Mouse (Mus musculus) heart, postnatal 14 days (tissue): Measurements from ENCODE around the gene Slc16a7. TPM values are rescaled to one million over a fixed set of nuclear protein-coding genes. Genes with fewer than 3 reads are reported as not detected.

Experiments used
- DNase-seq, 2 experiments: peaks; one replicate each; pipeline ENCODE4 v3.0.0; 2021 to 2022
- intact Hi-C: fragments of 180-260 bp; cut with DNase I; formaldehyde crosslinking; loops from one replicate; pipeline ENCODE4 v1.15.1; 2025
- total RNA-seq, 2 experiments: library from RNA; stranded (reverse); gene quantifications; 2 replicates each; pipeline ENCODE4 v1.2.3; 2021

Slc16a7 gene
- total RNA-seq, 2 experiments from 2014 or later = 10.8 to 11.2 TPM

- DNase-seq = peak; percentile 46 to 65
- intact Hi-C loops = loop anchor here (2.0 to 10.0 kb wide), 3 partner anchors 120 to 274 kb away; partner anchors contain the start of gene Slc16a7
Observed at GRCm38 (mm10) chr10:125264938-125265337, 124.3 kb downstream of the Slc16a7 start.

GRCm38 (mm10) chr10:125255904-125256303 is 133.4 kb downstream of the Slc16a7 start:
- intact Hi-C loops = no loop called here
- DNase-seq = no peak

GRCm38 (mm10) chr10:125214536-125214935 is 174.7 kb downstream of the Slc16a7 start:
- DNase-seq = no peak
- intact Hi-C loops = no loop called here

- intact Hi-C loops = no loop called here
- no peak for DNase-seq
Observed at GRCm38 (mm10) chr10:125213805-125214204, 175.5 kb downstream of the Slc16a7 start.

GRCm38 (mm10) chr10:125187544-125187943 is 201.7 kb downstream of the Slc16a7 start:
- no peak for DNase-seq
- intact Hi-C loops = no loop called here

GRCm38 (mm10) chr10:125185387-125185786 is 203.9 kb downstream of the Slc16a7 start:
- intact Hi-C loops = no loop called here
- DNase-seq = no peak

GRCm38 (mm10) chr10:125184146-125184545 is 205.1 kb downstream of the Slc16a7 start:
- intact Hi-C loops = no loop called here
- DNase-seq = no peak

- no peak for DNase-seq
- intact Hi-C loops = no loop called here
Observed at GRCm38 (mm10) chr10:125182545-125182944, 206.7 kb downstream of the Slc16a7 start.

GRCm38 (mm10) chr10:125177782-125178181 is 211.5 kb downstream of the Slc16a7 start:
- intact Hi-C loops = no loop called here
- DNase-seq = no peak

- intact Hi-C loops = no loop called here
- no peak for DNase-seq
Observed at GRCm38 (mm10) chr10:125175013-125175650, 214.1 kb downstream of the Slc16a7 start.

- no peak for DNase-seq
- intact Hi-C loops = no loop called here
Observed at GRCm38 (mm10) chr10:125171625-125172024, 217.6 kb downstream of the Slc16a7 start.

GRCm38 (mm10) chr10:125171154-125171553 is 218.1 kb downstream of the Slc16a7 start:
- no peak for DNase-seq
- intact Hi-C loops = no loop called here
